Mouse (Mus musculus) C2C12 (cell line): Measurements from ENCODE around the gene Olfr692.

Source experiments
- CEBPB ChIP-seq: IDR thresholded peaks from one replicate; pipeline ENCODE4 v1.6.1; 2011; ENCODE audit warnings: low read depth, mild to moderate bottlenecking, control low read depth, moderate library complexity
- CTCF ChIP-seq: IDR thresholded peaks from one replicate; pipeline ENCODE4 v1.5.1; 2011; ENCODE audit not compliant: control insufficient read depth, insufficient read depth, insufficient read length
- FOSL1 ChIP-seq: IDR thresholded peaks from one replicate; pipeline ENCODE4 v1.8.0; 2011; ENCODE audit warnings: mild to moderate bottlenecking, low read length; ENCODE audit not compliant: poor library complexity, insufficient read depth, severe bottlenecking
- MAX ChIP-seq: IDR thresholded peaks from one replicate; pipeline ENCODE4 v1.6.1; 2011; ENCODE audit warnings: mild to moderate bottlenecking, control low read depth
- MYOD1 ChIP-seq: IDR thresholded peaks from one replicate; pipeline ENCODE4 v1.6.1; 2011; ENCODE audit warnings: low read depth; ENCODE audit not compliant: control insufficient read depth, insufficient read length
- MYOG ChIP-seq: IDR thresholded peaks from one replicate; pipeline ENCODE4 v1.6.1; 2011; ENCODE audit not compliant: control insufficient read depth, insufficient read length; ENCODE audit errors: extremely low read depth
- USF1 ChIP-seq: IDR thresholded peaks from one replicate; pipeline ENCODE4 v1.6.1; 2011; ENCODE audit warnings: low read depth, mild to moderate bottlenecking, control low read depth, moderate library complexity

DNA sequence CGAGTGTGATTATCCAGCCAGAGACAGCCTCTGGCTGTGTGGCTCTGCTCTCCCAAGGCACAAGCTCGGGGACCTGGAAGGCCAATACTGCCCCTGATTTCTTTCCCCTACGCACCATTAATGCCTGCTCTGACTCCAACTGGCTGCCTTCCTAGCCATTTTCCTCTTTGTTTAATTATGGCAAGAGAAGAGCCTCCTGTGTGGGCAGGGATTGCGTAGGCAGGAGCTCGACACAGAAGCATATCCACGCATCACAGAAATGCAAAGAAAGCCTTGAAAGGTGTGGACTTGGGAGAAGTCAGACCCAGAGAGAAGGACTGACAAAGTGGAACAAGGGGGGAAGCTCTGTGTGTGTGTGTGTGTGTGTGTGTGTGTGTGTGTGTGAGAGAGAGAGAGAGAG, 46.4 kb downstream of the Olfr692 start:
- no peak for TF ChIP-seq CTCF
- TF ChIP-seq MAX: no peak
- no peak for TF ChIP-seq USF1
- no peak for TF ChIP-seq CEBPB
- TF ChIP-seq MYOD1: no peak
- no peak for TF ChIP-seq MYOG
- no peak for TF ChIP-seq FOSL1
